In genomic region chr11:32978899-32979298, GRCm38 (mm10) we compare ENCODE assay signal across 26 mouse cellular contexts.
"Had no signal": no experiment of that assay in that cellular context is flagged by ENCODE, and none has a peak within 500 bp of the region (broad histone marks: within the 10 kb centered on the region; RNA-seq: fewer than 3 reads in every experiment).

No protein-coding gene starts in this region.

- ATAC-seq: hindbrain, embryonic 16.5 days; inflammation-experienced regulatory T-cells, adult 6 months; intestine, embryonic 15.5 days; intestine, postnatal 0 days; liver, embryonic 12.5 days had no signal

- H3K27me3 ChIP-seq: hindbrain, embryonic 12.5 days; intestine, embryonic 15.5 days; limb, embryonic 12.5 days; liver, embryonic 12.5 days had no signal

- H3K4me2 ChIP-seq: heart, embryonic 12.5 days; hindbrain, embryonic 12.5 days; hindbrain, embryonic 14.5 days; intestine, embryonic 15.5 days; limb, embryonic 12.5 days; liver, embryonic 12.5 days had no signal

- H3K4me3 ChIP-seq: gastrocnemius, adult 2 months; heart, embryonic 10.5 days; heart, embryonic 12.5 days; hindbrain, embryonic 10.5 days; hindbrain, embryonic 12.5 days; intestine, embryonic 15.5 days; layer of hippocampus, adult 2 months; left cerebral cortex, adult 2 months; limb, embryonic 10.5 days; limb, embryonic 12.5 days; liver, embryonic 12.5 days had no signal

- DNase-seq: gastrocnemius, adult 2 months; gastrocnemius, postnatal 10 days; gastrocnemius, postnatal 25 days; heart, adult 18-20 months; heart, postnatal 10 days; heart, postnatal 4 days; kidney, adult 18-20 months; kidney, adult 8-10 months; kidney, postnatal 10 days; kidney, postnatal 25 days; kidney, postnatal 4 days had no signal

- H3K4me1 ChIP-seq: heart, embryonic 10.5 days; heart, embryonic 12.5 days; hindbrain, embryonic 10.5 days; hindbrain, embryonic 12.5 days; intestine, embryonic 15.5 days; liver, embryonic 12.5 days had no signal

- H3K36me3 ChIP-seq: heart, embryonic 10.5 days; heart, embryonic 12.5 days; hindbrain, embryonic 10.5 days; hindbrain, embryonic 12.5 days; intestine, embryonic 15.5 days; limb, embryonic 10.5 days; limb, embryonic 12.5 days; liver, embryonic 12.5 days had no signal

- H3K9ac ChIP-seq: heart, embryonic 12.5 days; hindbrain, embryonic 12.5 days; hindbrain, embryonic 14.5 days; intestine, embryonic 15.5 days; limb, embryonic 12.5 days; liver, embryonic 12.5 days; liver, embryonic 14.5 days had no signal

- H3K27ac ChIP-seq: gastrocnemius, adult 2 months; heart, embryonic 10.5 days; hindbrain, embryonic 10.5 days; hindbrain, embryonic 12.5 days; hindbrain, embryonic 14.5 days; intestine, embryonic 15.5 days; layer of hippocampus, adult 2 months; left cerebral cortex, adult 2 months; limb, embryonic 10.5 days; limb, embryonic 12.5 days; liver, embryonic 12.5 days; liver, embryonic 14.5 days had no signal

- H3K9me3 ChIP-seq: heart, embryonic 10.5 days; hindbrain, embryonic 10.5 days; hindbrain, embryonic 12.5 days; intestine, embryonic 15.5 days; limb, embryonic 10.5 days; limb, embryonic 12.5 days; liver, embryonic 12.5 days had no signal
